Mouse (Mus musculus): ENCODE results near the gene Lrpprc.

DNA sequence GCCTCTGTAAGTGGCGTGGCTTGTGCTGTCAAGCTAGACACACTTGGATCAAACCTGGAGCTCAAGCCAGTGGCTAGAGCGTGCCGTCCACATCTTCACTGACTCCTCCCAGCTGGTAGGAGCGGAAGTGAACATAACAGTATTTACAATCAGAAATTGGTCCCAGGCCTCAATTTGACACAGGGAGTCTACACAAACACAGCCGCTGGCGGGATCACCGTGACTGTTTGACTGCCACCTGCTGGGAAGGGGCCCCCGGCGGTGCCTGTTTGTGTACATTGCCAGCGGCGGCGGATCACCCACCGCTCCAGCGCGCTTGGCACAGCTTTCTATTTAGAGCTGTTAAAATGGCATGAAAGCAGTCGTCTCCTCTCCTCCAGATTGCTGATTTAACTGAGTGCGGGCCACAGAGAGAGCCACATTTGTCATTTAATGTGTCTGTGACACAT, 81.2 kb downstream of the Lrpprc start:
- TF ChIP-seq CTCF (IDR thresholded peaks at IDR 0.05; ENCODE audit: extremely low read depth, insufficient read depth, low read length) (no peak), POLR2A (IDR thresholded peaks at IDR 0.05; ENCODE audit: extremely low read depth, insufficient read depth, low read length) (no peak)
